Mouse (Mus musculus): ENCODE measurements around the gene 1700028K03Rik. TPM values are rescaled to one million over a fixed set of nuclear protein-coding genes. Genes with fewer than 3 reads are reported as not detected.

1700028K03Rik gene
- polyA plus RNA-seq, 1 experiment, result not detected

DNA sequence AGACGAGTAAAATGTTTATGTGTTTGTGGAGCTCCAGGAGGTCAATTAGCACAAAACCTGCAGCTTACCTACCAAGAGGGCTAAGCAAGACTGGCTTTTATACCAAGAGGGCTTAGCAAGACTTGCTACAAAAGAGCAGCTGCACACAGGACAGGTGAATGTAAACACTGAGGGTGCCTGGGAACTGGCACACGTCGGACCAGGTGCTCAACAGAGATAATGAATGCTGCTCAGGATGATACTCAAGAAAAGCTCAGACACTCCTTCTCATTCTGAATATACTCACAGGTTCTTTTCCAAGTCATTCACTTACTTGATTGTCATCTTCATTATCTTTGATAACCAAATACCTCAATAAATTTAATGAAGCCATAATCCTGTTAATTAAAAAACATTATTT is 22.5 kb downstream of the 1700028K03Rik start:
- TF ChIP-seq POLR2A (IDR thresholded peaks at IDR 0.05; ENCODE audit: insufficient read depth, low read depth, low read length) (no peak), CTCF (IDR thresholded peaks at IDR 0.05; ENCODE audit: insufficient read depth, low read depth, low read length) (no peak)
- Histone ChIP-seq H3K27ac (ENCODE audit: insufficient read depth, low read depth, low read length) (no peak overlapping the region), H3K4me3 (ENCODE audit: insufficient read depth, low read depth, low read length) (no peak overlapping the region), H3K4me1 (ENCODE audit: control insufficient read depth, insufficient read depth, low read length) (no peaks in the 10 kb centered on the region)
- 85% methylated on average over 3 of the region's 3 CpGs for WGBS

DNA sequence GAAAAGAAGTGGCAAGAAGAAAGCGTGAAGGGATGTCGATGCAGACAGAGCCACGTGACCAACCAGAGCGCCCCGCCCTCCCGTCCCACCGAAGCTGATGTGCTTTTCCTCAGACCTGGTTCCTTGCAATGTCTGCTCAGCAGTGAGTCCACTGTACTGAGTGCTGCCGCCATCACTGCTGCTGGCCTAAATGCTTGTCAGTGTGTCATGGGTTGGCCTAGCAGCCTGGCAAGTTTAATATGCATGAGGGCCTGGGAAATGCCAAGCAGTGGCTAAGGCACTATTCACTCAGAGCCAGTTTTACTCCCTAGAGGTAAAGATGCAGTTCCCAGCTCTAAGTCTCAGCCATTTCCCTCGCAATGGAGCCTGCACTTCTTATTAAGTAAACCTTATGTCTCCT is 34.6 kb downstream of the 1700028K03Rik start:
- WGBS, result 66% methylated on average over 9 of the region's 9 CpGs

DNA sequence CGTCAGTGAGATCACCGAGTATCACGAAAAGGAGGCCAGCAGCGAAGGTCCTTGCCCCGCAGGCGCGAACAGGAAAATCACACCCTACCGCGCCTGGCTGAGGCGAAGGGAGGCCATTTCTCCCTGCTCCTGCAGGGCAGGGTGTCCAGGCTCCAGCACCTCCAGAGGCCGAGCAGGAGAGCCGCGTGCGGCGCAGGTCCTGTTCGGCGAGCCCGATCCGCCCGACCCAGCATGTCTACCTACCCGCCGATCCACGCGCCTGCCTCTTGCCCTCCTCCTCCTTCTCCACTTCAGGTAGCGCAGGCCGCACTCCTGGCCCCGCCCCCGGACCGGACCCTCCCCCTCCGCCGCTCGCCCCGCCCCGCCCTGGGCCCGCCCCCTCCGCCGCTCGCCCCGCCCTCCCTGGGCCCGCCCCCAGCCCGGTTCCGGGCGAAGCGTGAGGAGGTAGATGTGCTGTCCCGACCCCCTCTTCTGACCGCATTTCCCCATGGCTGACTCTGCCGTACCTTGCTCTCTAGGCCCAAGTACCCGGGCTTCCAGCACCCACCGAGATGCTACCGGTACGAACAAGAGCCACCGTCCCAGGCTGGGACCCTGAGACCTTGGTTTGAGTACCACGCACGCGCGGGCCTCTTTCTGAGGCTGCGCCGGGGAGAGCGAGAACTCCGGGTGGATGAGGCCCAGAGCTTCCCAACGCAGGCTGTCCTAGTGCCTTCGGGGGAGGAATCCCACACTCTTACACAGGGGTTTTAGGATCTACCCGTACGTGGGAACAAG is 63.0 kb downstream of the 1700028K03Rik start, which contains the start of the genes Rpap2 and Glmn:
Gene Rpap2, plus strand, starts transcription at position 73 of the 777 bp plus-strand sequence.
Gene Glmn, minus strand, starts transcription at position 588 of the 777 bp plus-strand sequence.
- WGBS, result 2% methylated on average over 53 of the region's 64 CpGs

More for the DNA sequence above, 34.6 kb downstream of the 1700028K03Rik start:
- no peak overlapping the region for H3K4me3 ChIP-seq (ENCODE audit: insufficient read depth, low read depth, low read length)
- TF ChIP-seq POLR2A (IDR thresholded peaks at IDR 0.05; ENCODE audit: insufficient read depth, low read depth, low read length) (no peak), CTCF (IDR thresholded peaks at IDR 0.05; ENCODE audit: insufficient read depth, low read depth, low read length) (no peak)
- H3K27ac ChIP-seq (ENCODE audit: insufficient read depth, low read depth, low read length), result no peak overlapping the region
- no peaks in the 10 kb centered on the region for H3K4me1 ChIP-seq (ENCODE audit: control insufficient read depth, insufficient read depth, low read length)

DNA sequence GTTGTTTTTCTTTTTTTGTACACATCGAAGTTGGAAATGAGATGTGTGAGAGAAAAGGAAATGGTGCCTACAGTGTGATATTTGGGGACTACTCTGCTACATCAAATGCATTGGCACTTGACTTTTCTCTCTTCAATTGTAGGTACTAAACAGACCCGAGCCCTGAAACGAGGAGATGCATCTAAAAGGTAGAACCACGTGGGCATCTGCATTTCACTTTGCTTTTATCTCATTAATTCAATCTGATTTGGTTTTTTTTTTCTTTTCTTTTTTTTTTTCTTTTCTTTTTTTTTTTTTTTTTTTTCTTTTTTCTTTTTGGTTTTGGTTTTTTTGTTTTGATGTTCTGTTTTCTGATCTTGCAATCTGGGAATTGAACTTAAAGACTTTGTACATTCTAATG is 63.9 kb downstream of the 1700028K03Rik start:
- TF ChIP-seq CTCF (IDR thresholded peaks at IDR 0.05; ENCODE audit: insufficient read depth, low read depth, low read length), result no peak
- no peak for TF ChIP-seq POLR2A (IDR thresholded peaks at IDR 0.05; ENCODE audit: insufficient read depth, low read depth, low read length)
- H3K4me1 ChIP-seq (ENCODE audit: control insufficient read depth, insufficient read depth, low read length), result 0 out of 2 replicates have a peak, but pooled peaks cover 2% of the 10 kb centered on the region
- 13% methylated on average over 4 of the region's 4 CpGs for WGBS
- no peak overlapping the region for H3K27ac ChIP-seq (ENCODE audit: insufficient read depth, low read depth, low read length)
- H3K4me3 ChIP-seq (ENCODE audit: insufficient read depth, low read depth, low read length), result no peak overlapping the region

More for the DNA sequence above, 63.0 kb downstream of the 1700028K03Rik start, which contains the start of the genes Rpap2 and Glmn:
- H3K4me3 ChIP-seq (ENCODE audit: insufficient read depth, low read depth, low read length), result peak within 1 kb of the TSS; percentile 92
- 0 out of 2 replicates have a peak, but pooled peaks cover 2% of the 10 kb centered on the region for H3K4me1 ChIP-seq (ENCODE audit: control insufficient read depth, insufficient read depth, low read length)
- peak within 1 kb of the TSS; percentile 60 for H3K27ac ChIP-seq (ENCODE audit: insufficient read depth, low read depth, low read length)
- TF ChIP-seq CTCF (IDR thresholded peaks at IDR 0.05; ENCODE audit: insufficient read depth, low read depth, low read length) (no peak), POLR2A (IDR thresholded peaks at IDR 0.05; ENCODE audit: insufficient read depth, low read depth, low read length) (peak; percentile 88)

Other genes starting within 250 kb of the 1700028K03Rik start
- not detected in 2 replicates for gene Tgfbr3, start 245.1 kb upstream of the 1700028K03Rik start, polyA plus RNA-seq (2012; ENCODE audit: insufficient read depth, insufficient read length, low replicate concordance, missing spikeins)
- gene Brdt, start 203.6 kb upstream of the 1700028K03Rik start, polyA plus RNA-seq (2012; ENCODE audit: insufficient read depth, insufficient read length, low replicate concordance, missing spikeins), result not detected in 2 replicates
- gene Ephx4, start 132.0 kb upstream of the 1700028K03Rik start, polyA plus RNA-seq (2012; ENCODE audit: insufficient read depth, insufficient read length, low replicate concordance, missing spikeins), result not detected in 2 replicates
- not detected in 2 replicates for gene Lpcat2b, start 103.2 kb upstream of the 1700028K03Rik start, polyA plus RNA-seq (2012; ENCODE audit: insufficient read depth, insufficient read length, low replicate concordance, missing spikeins)
- gene Btbd8, start 96.7 kb upstream of the 1700028K03Rik start, polyA plus RNA-seq (2012; ENCODE audit: insufficient read depth, insufficient read length, low replicate concordance, missing spikeins), result not detected in 2 replicates
- gene Gm42669, start 27.1 kb upstream of the 1700028K03Rik start, polyA plus RNA-seq (2012; ENCODE audit: insufficient read depth, insufficient read length, low replicate concordance, missing spikeins), result not detected in 2 replicates
- gene Rpap2, start 62.7 kb downstream of the 1700028K03Rik start, polyA plus RNA-seq (2012; ENCODE audit: insufficient read depth, insufficient read length, low replicate concordance, missing spikeins), result not detected in 2 replicates
- gene Glmn, start 63.2 kb downstream of the 1700028K03Rik start, polyA plus RNA-seq (2012; ENCODE audit: insufficient read depth, insufficient read length, low replicate concordance, missing spikeins), result not detected in 2 replicates
- gene Gfi1, start 191.3 kb downstream of the 1700028K03Rik start, polyA plus RNA-seq (2012; ENCODE audit: insufficient read depth, insufficient read length, low replicate concordance, missing spikeins), result not detected in 2 replicates